Mouse (Mus musculus): ENCODE data around the gene Apbb2. TPM values are rescaled to one million over a fixed set of nuclear protein-coding genes. Genes with fewer than 3 reads are reported as not detected.

Gene Apbb2
- polyA plus RNA-seq, 1 experiment from 2014 or later = 33.6 TPM

DNA sequence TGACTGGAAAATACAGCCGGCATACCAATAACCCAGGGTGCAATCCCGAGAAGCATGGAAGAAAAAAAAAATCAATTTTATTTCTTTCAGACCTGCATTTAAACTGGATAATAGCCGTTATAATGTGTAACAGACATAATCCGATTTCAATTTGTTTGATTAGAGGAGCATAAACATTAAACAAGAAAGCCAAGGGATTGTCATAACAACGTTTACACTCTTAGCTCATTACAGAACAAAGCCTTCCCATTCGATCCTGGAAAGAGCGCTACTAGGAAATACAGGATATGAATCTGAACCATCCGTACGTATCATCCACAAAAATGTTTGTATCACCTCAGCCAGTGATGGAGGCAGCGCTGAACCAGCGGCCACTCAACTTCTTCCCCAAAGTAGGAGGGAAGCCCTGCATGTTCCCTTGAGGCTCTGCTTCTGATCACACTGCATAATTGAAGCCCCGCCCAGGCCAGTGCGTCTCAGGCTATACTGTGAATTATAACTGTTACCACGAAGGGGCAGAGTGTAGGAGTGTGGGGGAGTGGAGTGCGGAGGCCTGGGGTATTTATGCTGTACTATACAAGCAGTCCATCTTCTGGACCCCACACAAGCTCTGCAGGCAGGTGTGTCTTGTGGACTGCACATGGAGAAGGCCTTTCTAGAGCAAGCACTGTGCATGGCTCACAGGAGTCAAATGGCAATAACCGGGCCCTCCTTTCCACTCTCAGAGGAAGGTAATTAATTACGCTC lies 278.1 kb downstream of the Apbb2 start:
- Histone ChIP-seq H3K9ac (no peak overlapping the region), H3K4me1 (peaks cover 12% of the 10 kb centered on the region), H3K36me3 (no peaks in the 10 kb centered on the region), H3K27me3 (replicated peaks) (no peaks in the 10 kb centered on the region), H3K4me3 (replicated peaks) (no peak overlapping the region), H3K27ac (no peak overlapping the region), H3K9me3 (no peaks in the 10 kb centered on the region), H3K4me2 (no peak overlapping the region)
- ATAC-seq (ENCODE audit: insufficient read depth, low FRiP score, low read depth) = no peak
- 65% methylated on average over 17 of the region's 17 CpGs for WGBS

DNA sequence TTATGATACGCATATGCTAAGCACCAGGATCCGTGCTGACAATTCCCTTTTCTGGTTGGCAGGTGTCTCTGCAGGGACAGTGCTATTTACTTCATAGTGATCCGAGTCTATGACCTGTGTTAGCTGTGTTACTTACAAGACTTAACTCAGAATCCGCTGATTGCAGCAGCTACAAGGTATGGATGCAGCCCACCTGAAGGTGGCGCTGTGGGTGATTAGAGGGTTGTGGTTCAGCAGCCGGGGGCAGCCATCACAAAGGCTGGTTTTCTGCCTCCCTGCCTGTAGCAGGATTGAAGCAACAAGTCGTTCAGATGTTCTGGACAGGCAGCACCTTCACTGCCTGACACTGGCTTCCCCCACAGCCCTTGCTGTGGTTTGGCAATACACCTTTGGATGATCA lies 280.0 kb downstream of the Apbb2 start:
- 45% methylated on average over 7 of the region's 7 CpGs for WGBS
- Histone ChIP-seq H3K4me2 (no peak overlapping the region), H3K27ac (no peak overlapping the region), H3K27me3 (replicated peaks) (no peaks in the 10 kb centered on the region), H3K9ac (no peak overlapping the region), H3K4me1 (peaks cover 12% of the 10 kb centered on the region), H3K9me3 (no peaks in the 10 kb centered on the region), H3K4me3 (replicated peaks) (no peak overlapping the region), H3K36me3 (no peaks in the 10 kb centered on the region)
- ATAC-seq (ENCODE audit: insufficient read depth, low FRiP score, low read depth) = no peak

DNA sequence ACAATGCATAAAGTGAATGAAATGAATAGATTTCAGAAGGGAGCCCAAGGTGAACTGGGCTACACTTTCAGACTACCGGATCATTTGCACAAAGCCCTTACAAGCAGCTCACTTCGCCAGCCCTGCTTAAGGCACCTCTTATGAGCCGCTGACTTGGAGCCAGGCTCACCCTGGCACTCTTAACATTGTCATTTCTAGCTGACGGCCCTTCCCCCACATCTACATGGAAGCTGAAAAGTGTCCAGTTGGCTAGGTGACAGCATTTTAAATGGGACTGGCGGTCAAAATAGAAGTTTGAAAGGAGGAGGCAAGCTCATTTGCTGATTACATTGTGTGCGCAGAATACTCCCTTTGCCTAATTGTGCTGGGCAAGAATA lies 280.6 kb downstream of the Apbb2 start:
- 33% methylated on average over 6 of the region's 6 CpGs for WGBS
- H3K9ac ChIP-seq = no peak overlapping the region
- no peak for ATAC-seq (ENCODE audit: insufficient read depth, low FRiP score, low read depth)
- H3K36me3 ChIP-seq = no peaks in the 10 kb centered on the region
- peak overlapping the region; percentile 86 for H3K4me2 ChIP-seq
- no peak overlapping the region for H3K27ac ChIP-seq
- peak overlapping the region; percentile 41 for H3K4me3 ChIP-seq (replicated peaks)
- no peaks in the 10 kb centered on the region for H3K9me3 ChIP-seq
- peaks cover 12% of the 10 kb centered on the region for H3K4me1 ChIP-seq
- H3K27me3 ChIP-seq (replicated peaks) = no peaks in the 10 kb centered on the region

DNA sequence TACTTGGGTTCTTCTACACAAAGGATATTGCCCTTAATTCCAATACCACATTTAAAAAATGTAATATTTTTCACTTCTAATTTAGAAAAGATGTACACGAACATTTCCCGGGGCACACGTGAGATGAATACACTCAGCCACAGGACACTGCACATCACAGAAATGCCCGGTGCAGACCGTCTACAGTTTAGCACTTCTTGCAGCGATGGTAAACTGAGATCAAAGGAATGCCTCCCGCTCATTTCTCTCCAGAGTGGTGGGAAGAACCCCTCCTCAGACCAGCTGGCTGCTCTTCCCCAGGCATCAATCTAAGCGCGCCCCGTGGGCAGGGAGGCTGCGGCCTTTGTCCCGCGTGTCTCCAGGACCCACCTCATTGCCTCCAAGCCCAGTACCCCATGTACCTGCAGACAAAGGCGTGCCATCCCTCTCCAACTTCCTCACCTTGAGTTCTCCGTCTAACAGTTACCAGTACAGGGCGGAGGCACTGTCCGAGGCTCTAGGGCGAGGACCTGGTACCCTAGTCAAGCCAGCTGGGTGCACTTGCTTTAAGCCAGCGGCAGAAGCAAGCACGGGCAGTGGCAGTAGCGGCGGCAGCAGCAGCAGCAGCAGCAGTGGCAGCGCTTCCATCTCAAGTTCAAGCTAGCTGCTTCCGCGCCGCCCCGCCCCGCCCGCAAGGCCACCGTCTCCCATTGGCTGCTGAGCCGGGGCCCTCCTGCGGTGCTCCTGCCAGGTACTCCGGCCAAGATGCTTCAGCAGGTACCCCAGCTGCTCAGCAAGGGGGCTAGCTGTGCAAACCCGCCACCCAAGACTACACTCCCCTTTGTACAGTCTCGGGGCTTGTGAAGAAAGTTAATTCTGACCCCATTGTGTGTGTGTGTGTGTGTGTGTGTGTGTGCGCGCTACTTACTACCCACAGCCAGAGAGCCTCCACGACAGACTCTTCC lies 281.3 kb downstream of the Apbb2 start:
- Histone ChIP-seq H3K4me1 (peaks cover 12% of the 10 kb centered on the region), H3K36me3 (no peaks in the 10 kb centered on the region), H3K4me2 (peak overlapping the region; percentile 86), H3K27me3 (replicated peaks) (no peaks in the 10 kb centered on the region), H3K9me3 (no peaks in the 10 kb centered on the region), H3K4me3 (replicated peaks) (peak overlapping the region; percentile 41), H3K27ac (no peak overlapping the region), H3K9ac (0 out of 2 replicates have a peak overlapping the region, but pooled peaks have one; percentile 23)
- peak; percentile 74 for ATAC-seq (ENCODE audit: insufficient read depth, low FRiP score, low read depth)
- WGBS = 6% methylated on average over 38 of the region's 38 CpGs

DNA sequence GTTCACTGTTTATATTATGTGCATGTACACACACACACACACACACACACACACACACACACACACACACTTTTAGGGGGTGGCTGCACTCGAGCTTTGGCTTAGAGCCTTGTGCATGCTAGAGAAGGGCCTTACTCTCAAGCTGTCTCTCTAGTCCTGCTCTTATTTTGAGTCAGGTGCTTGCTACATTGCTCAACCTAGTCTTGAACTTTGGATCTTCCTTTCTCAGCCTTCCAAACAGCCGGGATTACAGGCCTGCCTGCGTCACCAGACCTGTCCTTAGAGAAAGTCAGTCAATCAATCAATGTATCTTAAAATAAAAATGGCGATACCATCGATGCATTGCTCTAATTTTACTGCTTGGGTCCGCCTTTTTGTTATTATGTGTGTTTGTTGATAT lies 287.8 kb downstream of the Apbb2 start:
- Histone ChIP-seq H3K9me3 (no peaks in the 10 kb centered on the region), H3K4me2 (no peak overlapping the region), H3K27me3 (replicated peaks) (no peaks in the 10 kb centered on the region), H3K4me1 (no peaks in the 10 kb centered on the region), H3K27ac (no peak overlapping the region), H3K4me3 (replicated peaks) (no peak overlapping the region), H3K36me3 (no peaks in the 10 kb centered on the region), H3K9ac (no peak overlapping the region)
- ATAC-seq (ENCODE audit: insufficient read depth, low FRiP score, low read depth) = no peak
- WGBS = 90% methylated on average over 6 of the region's 6 CpGs

DNA sequence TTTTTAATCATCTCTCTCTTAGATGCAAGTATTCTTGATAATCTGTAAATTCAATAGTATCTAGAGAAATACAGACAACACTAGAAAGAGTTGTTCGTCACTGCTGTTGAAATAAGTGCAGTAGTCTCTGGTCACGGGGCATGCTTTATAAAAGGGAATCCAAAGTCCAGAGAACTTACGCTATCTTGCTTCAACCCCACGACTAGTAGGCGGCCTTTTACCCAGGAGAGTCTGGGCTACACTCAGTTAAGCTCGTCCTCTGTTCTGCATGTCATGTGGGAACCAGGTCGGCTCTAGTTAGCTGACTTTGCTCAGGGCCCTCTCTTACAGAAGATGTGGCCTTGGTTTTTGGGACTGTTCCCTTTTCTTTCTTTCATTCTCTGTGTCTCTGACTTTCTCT lies 289.8 kb downstream of the Apbb2 start:
- Histone ChIP-seq H3K9ac (no peak overlapping the region), H3K27ac (no peak overlapping the region), H3K4me1 (no peaks in the 10 kb centered on the region), H3K4me3 (replicated peaks) (no peak overlapping the region), H3K9me3 (no peaks in the 10 kb centered on the region), H3K36me3 (no peaks in the 10 kb centered on the region), H3K4me2 (no peak overlapping the region), H3K27me3 (replicated peaks) (no peaks in the 10 kb centered on the region)
- ATAC-seq (ENCODE audit: insufficient read depth, low FRiP score, low read depth) = no peak
- 79% methylated on average over 7 of the region's 7 CpGs for WGBS

DNA sequence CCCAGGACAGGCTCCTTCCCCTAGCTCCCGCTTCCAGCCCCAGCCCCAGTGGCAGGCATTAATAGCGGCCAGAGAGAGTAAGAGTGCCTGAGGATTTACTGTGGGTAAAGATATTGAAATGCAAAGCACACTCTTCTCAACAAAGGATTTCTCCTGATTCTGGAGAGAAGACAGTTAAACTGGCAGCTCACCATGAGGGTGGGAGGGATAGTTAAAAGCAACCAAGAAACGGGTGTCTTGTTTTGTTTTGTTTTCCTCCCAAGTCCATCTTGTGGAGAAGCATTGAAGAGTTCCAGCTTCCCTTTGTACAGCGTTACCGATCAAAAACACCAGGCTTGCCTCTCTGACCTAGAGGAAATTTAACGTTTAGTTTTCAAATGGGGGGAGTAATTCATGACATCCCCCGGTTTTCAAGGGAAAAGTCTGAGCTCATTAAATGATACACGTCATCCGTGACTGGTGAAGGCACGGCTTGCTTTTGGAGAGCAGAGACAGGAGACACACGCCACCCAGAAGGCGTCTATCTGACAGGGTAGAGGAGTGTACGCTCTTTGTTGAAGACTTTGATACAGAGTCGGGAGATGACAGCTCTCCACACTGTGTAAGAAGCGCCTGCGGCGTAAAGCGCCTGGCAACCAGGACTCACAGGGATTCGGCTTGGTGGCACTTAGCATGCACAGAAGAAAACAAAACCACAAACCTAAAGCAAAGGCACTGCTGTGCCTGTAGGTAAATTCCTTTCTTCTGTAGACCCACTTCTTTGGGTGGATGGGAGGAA lies 290.4 kb downstream of the Apbb2 start:
- Histone ChIP-seq H3K27ac (no peak overlapping the region), H3K4me3 (replicated peaks) (no peak overlapping the region), H3K9me3 (no peaks in the 10 kb centered on the region), H3K4me2 (no peak overlapping the region), H3K36me3 (no peaks in the 10 kb centered on the region), H3K27me3 (replicated peaks) (no peaks in the 10 kb centered on the region), H3K4me1 (no peaks in the 10 kb centered on the region), H3K9ac (no peak overlapping the region)
- no peak for ATAC-seq (ENCODE audit: insufficient read depth, low FRiP score, low read depth)
- 66% methylated on average over 19 of the region's 19 CpGs for WGBS

DNA sequence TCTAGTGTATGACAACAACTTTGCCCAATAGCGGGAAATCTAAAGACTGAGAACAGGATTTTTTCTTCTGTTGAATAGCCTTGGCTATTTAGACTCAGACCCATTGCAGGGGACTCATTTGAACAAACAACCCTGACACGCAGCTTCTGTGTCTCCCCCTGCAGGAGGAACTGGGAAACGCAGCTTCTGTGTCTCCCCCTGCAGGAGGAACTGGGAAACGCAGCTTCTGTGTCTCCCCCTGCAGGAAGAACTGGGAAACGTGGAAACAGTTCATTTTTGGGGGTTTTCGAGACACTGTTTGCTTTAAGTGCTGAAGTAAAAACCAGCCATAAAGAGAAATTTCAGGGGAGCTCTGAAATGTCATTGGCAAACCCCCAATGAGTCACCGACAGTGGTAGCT lies 292.2 kb downstream of the Apbb2 start:
- 78% methylated on average over 7 of the region's 7 CpGs for WGBS
- no peaks in the 10 kb centered on the region for H3K4me1 ChIP-seq

DNA sequence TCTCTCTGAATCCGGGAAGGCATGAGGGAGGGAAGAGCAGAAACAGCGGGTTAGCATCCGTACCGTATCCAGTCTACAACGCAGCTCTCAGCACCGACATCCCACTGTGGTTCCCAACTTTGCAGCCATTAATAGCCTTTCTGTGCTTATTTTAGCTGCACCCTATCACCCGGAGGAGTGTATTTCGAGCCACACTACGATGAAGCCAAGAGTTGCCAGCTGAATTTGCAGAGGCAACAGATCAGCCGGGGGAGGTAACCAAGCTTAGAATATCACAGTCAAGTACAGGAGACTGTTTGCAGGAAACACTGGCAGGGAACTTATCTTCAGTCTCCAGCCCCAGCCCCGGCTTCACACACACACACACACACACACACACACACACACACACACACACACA lies 295.0 kb downstream of the Apbb2 start:
- H3K4me3 ChIP-seq (replicated peaks) = no peak overlapping the region
- ATAC-seq (ENCODE audit: insufficient read depth, low FRiP score, low read depth) = no peak
- H3K36me3 ChIP-seq = no peaks in the 10 kb centered on the region
- WGBS = 66% methylated on average over 11 of the region's 11 CpGs
- H3K4me2 ChIP-seq = no peak overlapping the region
- H3K9ac ChIP-seq = no peak overlapping the region
- no peak overlapping the region for H3K27ac ChIP-seq
- H3K9me3 ChIP-seq = no peaks in the 10 kb centered on the region
- no peaks in the 10 kb centered on the region for H3K27me3 ChIP-seq (replicated peaks)
- H3K4me1 ChIP-seq = no peaks in the 10 kb centered on the region

More for the DNA sequence above, 292.2 kb downstream of the Apbb2 start:
- Histone ChIP-seq H3K9me3 (no peaks in the 10 kb centered on the region), H3K27ac (no peak overlapping the region), H3K4me2 (no peak overlapping the region), H3K36me3 (no peaks in the 10 kb centered on the region), H3K27me3 (replicated peaks) (no peaks in the 10 kb centered on the region), H3K4me3 (replicated peaks) (no peak overlapping the region), H3K9ac (no peak overlapping the region)
- no peak for ATAC-seq (ENCODE audit: insufficient read depth, low FRiP score, low read depth)

DNA sequence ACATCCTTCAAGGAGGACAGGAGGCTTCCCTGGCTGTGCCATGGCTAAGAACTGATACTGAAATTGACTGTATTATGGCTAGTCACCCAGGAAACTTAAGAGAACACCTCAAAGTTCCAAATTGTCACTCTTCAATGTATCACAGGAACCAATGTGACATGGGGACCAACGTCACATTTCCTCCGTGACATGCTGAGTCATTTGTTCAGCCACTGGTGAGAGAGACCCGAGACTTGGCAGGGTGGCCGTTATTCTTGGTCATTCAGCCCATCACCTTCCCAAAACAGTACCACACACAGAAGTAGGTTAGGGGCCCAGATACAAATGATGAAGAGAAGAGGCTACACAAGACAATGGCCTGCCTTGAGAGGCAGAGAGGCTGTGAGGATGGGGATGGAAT lies 295.5 kb downstream of the Apbb2 start:
- Histone ChIP-seq H3K27ac (no peak overlapping the region), H3K4me1 (no peaks in the 10 kb centered on the region), H3K4me2 (no peak overlapping the region), H3K9me3 (no peaks in the 10 kb centered on the region), H3K27me3 (replicated peaks) (no peaks in the 10 kb centered on the region), H3K9ac (no peak overlapping the region), H3K4me3 (replicated peaks) (no peak overlapping the region), H3K36me3 (no peaks in the 10 kb centered on the region)
- 85% methylated on average over 4 of the region's 4 CpGs for WGBS
- ATAC-seq (ENCODE audit: insufficient read depth, low FRiP score, low read depth) = no peak

DNA sequence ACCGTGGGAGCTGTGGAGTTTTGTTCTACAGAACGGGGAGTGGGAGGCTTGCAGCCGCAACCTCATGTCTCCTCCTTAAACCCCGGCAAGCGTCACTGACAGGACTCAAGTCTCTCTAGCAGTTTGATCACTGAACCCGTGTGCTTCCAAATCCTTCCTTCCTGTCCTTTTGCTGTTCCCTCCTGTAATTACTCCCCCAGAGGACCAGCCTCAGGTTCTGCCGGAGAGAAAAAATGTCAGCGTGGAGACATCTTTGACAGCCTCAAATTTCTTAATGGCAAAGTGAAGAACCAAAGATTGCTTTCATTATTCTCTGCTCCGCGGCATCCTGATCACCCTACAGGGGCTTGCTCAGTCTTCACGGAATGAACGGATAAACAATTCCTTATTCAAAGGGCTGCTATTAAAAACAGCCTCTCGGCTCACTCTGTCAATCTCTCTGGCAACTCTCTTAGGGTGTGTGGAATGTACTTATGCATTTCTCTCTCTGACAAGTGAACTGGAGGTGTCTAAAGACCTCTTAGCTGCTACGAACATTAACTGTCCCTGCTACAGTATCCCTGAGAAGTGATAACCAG lies 298.7 kb downstream of the Apbb2 start:
- 59% methylated on average over 14 of the region's 14 CpGs for WGBS
- Histone ChIP-seq H3K9ac (no peak overlapping the region), H3K4me1 (no peaks in the 10 kb centered on the region), H3K4me3 (replicated peaks) (no peak overlapping the region), H3K27ac (no peak overlapping the region), H3K4me2 (no peak overlapping the region), H3K9me3 (no peaks in the 10 kb centered on the region), H3K36me3 (no peaks in the 10 kb centered on the region), H3K27me3 (replicated peaks) (no peaks in the 10 kb centered on the region)
- no peak for ATAC-seq (ENCODE audit: insufficient read depth, low FRiP score, low read depth)

Data from stomach, embryonic 15.5 days (tissue).